Mouse (Mus musculus): ENCODE results near the gene Cenpm.

The Cenpm gene

DNA sequence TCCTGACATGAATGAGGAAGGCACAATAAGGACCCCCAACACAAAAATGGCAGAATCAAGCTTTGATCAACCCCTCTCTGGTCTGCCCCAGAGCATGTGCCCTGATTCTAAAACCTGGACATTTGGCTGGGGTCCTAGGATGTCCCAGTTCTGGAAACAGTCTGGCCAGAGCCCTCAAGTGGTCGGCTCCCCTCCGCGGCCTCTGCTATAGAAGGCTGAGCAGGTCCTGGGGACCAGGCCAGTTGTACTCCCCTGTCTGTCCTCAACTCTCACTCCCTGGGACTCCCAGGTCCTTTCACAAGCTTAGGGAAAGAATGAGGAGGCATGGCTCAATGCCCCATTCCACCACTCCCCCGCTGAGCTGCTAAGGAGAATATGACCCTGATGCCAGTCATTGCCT lies 31.3 kb downstream of the Cenpm start:
- DNase-seq (ENCODE audit: low spot score): no peak

DNA sequence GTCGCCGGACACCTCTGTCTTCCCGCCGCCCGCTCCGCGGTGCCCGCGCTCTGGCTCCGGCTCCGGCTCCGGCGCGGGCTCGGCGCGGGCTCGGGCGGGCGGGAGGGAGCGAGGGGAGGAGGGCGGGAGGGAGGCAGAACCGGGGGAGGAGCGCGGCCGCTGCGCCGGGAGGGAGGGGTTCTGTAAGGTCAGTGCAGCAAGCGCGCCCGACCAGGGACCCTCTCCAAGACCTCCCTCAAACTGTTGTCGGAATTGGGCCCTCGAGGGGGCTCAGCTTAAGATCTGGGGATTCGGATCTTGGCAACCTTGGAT lies 31.8 kb downstream of the Cenpm start, which contains the start of gene Shisa8:
Shisa8 (minus strand) TSS at position 64 of the 312 bp plus-strand sequence.
- DNase-seq (ENCODE audit: low spot score): no peak

DNA sequence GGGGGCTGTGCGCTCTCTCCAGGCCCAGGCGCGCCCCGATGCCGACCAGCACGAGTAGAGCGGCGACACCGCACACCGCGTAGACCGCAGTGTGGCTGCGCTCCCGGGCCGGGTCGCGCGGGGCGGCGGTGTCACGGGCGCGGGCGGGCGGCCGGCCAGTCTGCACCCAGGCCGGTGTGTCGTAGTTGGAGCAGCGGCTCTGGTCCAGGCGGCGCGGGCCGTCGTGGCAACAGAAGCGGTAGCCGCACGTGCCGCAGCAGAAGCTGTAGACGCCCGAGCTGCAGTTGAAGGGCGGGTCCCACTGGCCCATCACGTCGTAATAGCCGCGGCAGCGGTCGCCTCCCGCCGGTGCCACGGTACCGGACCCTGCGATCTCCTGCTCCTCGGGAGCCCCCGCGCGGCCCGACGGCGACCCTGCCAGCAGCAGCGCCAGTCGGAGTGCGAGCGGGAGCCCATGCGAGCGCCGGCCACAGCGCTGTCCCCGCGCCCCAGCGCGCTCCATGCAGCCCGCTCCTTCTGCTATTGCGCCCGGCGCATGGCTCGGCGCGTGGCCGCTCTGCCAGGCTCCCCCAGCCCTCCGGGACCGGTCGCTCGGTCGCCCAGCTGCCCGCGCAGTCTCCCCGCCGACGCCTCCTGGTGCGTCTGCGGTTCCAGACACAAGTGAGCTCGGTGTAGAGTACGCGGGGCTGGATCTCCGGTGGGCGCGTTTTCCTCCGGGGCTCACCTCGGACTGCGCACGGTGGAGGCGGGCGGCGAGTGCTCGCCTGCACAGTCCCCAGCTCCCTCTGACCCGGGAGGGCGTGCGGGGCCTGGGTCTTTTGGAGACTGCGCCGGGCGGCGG lies 32.4 kb downstream of the Cenpm start:
- DNase-seq (ENCODE audit: low spot score): no peak

DNA sequence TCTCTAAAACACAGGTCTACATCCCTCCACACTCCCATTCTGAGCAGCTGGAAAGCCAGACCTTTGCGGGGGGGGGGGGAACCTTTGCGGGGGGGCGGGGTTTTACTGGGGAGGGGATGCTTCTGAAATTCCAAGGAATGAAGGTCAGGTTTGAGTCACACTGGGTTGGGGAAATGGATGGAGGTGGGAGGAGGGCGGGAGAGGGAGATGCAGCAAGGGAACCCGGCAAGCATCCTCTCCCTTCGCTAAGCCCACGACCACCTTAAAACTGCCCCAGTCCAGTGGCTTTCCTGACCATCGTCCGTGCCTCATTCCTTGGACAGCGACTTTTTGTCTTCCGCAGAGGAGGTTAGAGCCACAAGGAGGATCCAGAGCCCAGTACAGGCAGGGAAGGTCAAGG lies 33.3 kb downstream of the Cenpm start:
- no peak for DNase-seq (ENCODE audit: low spot score)

DNA sequence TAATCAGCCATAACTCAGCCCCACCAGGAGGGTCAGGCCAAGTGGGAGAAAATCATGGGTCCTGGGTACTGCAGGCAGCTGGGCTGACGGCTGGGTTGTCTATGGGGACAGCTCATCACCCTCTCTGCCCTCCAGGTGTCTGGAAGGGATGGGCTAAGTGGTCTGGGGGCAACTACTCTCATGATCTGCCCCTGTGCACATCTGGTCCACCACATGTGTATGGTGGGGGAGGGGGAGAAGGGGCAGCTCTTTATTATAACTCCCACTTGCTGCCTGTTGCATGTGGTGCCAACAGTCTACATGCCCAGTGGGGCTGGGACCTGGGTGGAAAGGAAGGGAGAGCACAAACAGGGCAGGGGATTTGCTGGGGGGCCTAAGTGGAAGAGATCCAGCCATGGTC lies 33.7 kb downstream of the Cenpm start:
- DNase-seq (ENCODE audit: low spot score): no peak

DNA sequence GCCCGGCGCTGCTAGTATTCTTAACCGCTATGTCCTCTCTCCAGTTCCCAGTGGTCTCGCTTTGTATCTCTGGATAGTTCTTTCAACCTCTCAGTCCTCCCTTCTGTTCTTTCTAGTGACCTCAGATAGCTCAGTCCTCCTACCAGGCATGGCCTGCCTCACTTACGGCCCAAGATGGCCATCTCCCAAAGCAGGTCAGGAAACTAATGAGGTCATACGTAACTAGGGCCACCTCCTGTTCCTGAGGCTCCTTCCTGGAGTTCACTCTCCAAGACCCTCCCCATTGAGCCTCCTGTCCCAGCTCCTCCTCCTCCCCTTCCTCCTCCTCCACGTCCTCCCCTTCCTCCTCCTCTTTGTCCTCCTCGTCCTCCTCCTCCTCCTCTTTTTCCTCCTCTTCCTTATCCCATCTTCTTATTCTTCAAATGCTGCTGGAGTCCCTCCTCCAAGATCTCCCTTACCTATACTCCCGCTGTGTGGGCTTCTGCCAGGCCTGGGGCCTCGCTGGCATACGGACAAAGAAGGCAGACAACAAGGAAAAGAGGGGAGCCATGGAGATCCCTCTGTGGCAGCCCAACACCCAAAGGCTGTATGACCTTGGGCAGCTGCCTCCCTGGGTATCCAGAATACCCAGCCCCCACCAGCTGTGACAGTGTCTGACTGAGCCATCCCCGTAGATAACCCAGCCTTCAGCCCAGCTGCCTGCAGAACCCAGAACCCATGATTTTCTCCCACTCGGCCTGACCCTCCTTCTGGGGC lies 35.1 kb downstream of the Cenpm start:
- no peak for DNase-seq (ENCODE audit: low spot score)

DNA sequence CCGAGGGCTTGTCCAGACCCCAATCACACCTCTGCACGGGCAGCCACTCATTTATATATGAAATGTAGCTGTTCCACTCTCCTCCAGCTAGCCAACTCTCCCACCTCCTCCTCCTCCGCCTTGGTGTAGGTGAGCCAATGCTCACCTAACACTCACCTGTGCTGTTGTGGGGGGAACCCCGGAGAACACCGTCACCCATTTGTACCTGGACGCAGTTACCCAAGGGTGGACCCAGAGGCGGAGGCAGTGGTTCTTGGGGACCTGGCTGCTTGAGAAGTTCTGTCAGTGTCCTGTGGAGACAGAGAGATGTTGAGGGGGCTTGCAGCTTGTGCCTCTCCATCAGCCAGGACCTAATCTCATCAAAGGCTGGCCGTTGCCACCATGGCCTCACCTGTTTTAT lies 36.2 kb downstream of the Cenpm start:
- DNase-seq (ENCODE audit: low spot score): no peak

DNA sequence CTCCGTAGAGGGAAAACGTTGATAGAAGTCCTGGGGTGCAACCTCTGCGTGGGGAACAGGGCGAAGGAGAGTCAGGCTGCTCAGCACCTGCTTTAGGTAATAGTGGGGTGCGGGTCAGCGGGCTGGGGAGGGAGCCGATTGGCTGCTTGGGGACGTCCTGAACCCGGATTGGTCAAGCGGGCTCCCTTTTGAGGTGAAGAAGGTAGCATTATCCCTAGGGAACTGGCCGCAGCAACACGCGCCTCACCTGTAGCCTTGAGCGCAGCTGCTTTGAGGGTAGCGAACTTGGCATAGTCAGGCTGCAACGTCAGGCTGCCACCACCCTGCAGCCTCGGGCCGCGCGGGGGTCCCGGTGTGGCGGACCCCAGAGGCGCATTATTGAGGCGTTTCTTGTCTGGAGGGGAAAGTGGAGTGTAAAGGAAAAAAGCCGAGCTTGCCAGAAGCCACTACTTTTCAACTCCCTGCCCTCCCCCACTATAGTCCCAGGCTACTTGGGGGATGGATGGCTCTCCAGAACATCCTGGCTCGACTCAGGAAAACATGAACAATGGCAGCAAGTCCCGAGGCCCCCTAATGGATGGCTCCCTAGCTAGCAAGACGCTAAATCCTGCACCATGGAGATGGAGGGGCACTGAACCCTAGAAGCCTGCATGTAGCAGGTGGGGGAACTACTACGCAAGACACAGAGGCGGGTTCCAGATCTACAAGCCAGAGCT lies 36.9 kb downstream of the Cenpm start:
- no peak for DNase-seq (ENCODE audit: low spot score)

DNA sequence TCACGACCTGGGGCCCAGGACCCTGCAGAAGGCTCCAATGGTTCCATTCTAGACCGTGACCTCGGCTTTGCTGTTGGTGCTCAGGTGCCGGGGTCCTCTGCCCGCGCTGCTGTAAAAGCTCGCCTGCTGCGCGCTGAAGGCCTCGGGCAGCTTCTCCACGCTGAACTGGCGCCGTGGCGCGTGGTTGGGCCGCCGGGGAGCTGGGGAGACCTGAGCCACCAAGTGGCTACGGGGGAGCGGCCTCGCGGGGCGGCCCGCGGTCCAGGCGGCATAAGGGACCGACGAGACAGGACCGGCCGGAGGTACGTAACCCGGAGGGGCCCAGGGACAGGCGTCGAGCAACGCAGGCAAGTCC lies 37.5 kb downstream of the Cenpm start:
- DNase-seq (ENCODE audit: low spot score): no peak

DNA sequence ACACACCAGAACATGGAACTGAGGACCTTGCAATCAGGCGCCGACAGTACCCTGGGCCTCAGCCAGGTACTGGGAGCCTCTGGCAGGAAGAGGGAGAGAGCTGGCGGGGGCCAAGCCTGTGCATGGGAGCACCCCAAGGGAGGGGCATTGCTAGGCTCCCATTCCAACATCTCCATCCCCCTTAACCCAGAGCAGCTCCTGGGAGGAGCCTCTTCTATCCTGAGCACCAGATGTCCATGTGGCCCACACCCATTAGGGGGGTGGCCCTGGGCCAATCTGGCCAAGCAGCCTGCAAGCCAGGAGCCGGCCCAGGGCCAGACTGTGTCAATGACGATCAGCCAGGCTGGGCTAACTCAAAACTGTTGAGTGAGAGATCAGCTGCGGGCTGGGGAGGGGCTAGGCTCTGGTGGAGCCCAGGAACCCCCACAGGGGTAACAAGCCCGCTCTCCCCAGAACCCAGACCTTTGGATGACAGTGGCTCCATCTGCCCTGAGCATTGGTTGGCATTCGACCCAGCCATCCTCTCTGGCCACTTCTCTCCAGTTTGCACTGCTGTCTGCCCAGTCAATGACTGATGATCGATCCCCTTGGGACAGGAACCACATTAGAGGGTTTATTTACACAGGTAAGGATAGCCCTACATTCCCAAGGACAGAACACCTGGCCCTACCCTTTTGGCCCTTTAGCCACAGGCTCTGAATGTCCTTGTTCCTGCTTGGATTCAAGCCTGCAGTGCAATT lies 38.0 kb downstream of the Cenpm start:
- no peak for DNase-seq (ENCODE audit: low spot score)

DNA sequence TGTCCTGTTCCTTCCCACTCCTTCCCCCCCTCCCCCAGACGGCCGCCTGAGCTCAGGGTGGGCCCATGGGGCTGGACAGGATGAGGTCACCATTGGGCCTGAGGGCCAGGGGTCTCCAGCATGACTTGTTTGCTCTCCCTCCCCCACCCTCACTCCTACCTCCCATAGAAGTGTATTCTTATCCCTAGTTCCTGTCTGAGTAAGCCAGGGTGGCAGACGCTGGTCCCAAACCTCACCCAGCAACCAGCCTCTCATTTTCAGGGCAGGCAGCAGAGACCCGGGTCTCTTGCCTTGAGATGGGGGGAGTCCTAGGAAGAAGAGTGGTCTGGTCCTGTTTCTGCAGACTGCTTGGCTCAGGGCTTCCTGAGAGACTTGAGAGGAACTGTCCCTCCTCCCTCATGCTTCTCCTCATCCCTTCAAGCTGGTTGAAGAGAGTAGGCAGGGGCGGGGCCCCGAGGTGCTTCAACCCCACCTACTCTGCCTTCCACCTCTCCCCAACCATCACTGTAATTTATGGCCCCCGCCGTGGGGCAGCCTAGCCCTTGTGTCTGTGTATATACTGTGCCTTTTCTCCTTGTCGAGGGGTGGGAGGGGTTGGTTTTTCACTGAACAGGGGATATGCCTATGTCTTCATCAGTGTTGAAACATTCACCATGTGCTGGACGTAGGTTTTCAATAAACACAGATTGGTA lies 39.7 kb downstream of the Cenpm start:
- DNase-seq (ENCODE audit: low spot score): no peak

DNA sequence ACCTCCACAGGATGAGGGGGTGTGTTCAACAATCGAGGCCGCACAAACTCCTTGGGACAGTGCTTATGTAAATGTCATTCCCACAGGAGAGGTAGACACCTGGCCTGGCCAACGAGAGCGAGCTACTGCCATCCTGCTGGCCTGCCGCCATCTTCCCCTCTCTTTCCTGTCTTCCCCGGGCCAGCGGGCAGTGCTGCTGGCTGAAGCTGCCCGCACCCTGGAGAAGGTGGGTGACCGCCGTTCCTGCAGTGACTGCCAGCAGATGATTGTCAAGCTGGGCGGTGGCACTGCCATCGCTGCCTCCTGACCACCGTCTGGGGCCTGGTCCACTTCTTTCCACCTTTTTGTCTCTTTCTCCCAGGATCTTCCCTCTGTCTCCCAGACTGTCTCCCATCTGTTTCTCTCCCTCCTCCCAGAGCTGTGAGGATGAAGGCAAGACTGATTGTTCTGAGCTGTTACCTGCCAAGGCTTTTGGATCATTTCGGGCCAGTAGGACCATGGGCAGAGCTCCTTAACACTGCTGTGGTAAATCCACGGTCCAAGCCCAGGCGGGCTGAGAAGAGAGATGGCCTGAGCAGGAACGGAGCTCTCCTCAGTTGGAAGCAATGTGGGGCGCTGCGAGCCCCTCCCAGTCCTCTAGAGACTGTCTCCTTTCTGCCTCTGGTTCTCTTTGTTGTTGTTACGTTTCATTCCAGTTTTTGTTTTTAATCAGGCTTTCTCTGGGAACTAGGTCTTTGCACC lies 40.8 kb downstream of the Cenpm start:
- no peak for DNase-seq (ENCODE audit: low spot score)

DNA sequence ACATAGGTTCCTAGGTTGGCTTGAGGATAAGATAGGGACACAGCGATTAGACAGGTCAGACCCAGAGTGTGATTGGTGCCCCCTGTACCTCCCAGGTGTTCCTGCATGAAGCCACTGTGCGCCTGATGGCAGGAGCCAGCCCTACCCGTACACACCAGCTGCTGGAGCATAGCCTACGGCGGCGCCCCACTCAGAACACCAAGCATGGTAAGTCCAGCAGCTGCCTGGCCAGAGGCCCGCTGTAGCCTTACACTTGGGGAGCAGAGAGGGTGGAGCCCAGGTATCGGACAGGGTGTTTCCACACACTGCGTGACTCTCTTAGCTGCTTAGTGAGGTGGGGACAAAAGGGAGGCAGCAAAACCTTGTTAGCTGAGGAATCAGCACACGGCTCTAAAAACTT lies 41.5 kb downstream of the Cenpm start:
- DNase-seq (ENCODE audit: low spot score): no peak

DNA sequence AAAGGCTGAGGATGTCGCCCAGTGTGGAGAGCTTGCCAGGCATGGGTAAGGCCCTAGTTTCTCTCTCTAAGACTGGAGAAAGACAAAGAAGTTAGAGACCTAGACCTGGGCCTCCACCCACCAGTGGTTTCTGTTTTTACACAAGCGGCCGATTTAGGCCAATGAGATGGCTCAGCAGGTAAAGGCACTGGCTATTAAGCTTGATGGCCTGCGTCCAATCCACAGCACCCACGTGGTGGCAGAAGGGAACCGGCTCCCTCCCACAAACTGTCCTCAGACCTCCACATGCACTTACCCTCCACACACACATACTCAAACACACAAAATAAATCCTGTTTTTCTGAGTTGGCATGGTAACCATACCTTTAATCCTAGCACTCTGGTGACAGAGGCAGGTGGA lies 42.5 kb downstream of the Cenpm start:
- no peak for DNase-seq (ENCODE audit: low spot score)

DNA sequence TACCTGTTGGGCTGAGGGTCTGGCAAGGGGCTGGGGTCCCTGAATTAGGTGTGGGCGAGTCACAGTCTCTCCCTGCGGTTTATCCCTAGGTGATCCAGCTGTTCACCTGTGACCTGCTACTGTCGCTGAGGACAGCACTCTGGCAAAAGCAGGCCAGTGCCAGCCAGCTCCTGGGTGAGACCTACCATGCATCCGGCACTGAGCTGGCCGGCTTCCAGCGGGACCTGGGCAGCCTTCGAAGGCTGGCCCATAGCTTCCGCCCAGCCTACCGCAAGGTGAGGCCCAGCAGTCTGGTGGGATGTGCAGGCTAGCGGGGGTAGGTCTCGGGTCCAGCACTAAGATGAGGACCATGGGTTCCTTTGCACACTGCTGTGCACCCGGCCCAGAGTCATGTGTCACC lies 45.0 kb downstream of the Cenpm start:
- no peak for DNase-seq (ENCODE audit: low spot score)

DNA sequence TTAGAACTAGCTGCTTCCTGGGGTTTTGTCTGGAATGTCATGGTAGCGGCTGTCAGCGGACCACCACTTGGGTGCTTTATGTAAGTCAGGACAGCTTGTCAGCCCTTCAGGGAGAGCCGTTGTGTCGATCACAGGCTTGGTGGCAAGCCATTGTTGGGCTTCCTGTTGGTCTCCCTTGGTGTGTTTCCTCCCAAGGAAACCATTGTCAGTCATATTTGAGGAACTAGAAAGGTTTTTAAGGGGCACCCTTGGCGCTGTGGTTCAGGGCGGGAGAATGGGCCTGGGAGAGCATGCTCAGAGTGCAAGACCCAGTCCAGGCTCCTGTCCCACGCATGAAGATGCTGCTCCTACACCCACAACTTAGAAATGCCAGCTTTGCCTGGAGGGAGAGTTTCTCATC lies 46.2 kb downstream of the Cenpm start:
- DNase-seq (ENCODE audit: low spot score): no peak

DNA sequence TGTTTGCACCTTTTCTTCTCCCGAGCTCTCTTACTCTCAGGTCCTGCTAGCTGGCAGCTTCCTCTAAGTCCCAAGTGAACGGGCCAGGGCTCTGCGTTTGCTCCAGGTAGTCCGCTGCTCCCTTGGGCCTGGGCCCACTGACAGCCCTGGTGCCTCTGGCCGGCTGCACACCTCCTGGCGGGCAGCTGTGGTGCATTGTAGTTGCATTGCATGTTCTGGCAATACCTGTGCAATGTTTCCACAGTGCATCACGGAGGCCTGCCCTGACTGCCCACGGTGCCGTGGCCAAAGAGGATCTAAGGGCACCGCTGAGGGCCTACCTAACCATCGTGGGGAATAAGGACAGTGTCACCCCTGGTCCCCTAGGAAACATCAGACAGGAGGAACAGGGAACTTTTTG lies 46.6 kb downstream of the Cenpm start:
- DNase-seq (ENCODE audit: low spot score): no peak

DNA sequence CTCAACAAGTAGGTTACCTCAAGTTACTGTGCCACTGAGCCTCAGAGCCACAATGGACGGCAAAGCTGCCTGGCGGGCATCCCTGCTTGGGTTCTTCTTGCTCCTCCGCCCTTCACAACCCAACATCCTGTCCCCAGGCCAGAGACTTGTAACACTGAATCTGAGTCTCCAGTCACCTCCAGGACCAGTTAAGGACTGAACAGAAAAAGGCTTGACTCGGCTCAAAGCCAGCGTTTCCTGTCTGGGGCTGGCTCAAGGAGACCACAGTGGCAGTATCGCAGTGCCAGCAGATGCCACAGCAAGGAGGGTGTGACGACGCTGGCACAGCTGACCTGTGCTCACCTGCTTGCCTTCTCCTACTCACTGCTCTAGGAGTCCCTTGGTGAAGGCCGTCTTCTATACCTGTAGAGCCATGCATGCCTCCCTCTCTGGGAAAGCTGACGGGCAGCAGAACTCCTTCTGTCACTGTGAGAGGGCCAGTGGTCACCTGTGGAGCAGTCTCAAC lies 47.2 kb downstream of the Cenpm start:
- no peak for DNase-seq (ENCODE audit: low spot score)

DNA sequence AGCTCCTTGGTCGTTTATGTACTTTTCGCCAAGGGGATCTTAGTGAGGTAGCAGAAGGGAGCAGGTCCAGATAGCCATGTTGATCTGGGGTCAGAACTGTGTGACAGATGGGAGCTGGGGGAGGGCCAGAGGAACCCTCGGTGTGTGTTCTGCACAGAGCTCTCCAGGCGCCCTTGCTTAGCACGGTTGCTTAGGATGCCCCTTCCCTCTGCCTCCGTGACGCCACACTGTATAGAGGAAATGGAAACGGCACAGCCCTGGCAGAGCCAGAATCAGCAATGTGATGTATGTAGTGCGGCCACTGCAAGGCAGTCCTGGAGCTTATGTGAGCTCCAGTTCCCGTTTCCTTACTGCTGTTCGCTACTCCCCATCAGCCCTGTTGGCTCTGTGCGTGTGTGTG lies 48.2 kb downstream of the Cenpm start:
- no peak for DNase-seq (ENCODE audit: low spot score)

DNA sequence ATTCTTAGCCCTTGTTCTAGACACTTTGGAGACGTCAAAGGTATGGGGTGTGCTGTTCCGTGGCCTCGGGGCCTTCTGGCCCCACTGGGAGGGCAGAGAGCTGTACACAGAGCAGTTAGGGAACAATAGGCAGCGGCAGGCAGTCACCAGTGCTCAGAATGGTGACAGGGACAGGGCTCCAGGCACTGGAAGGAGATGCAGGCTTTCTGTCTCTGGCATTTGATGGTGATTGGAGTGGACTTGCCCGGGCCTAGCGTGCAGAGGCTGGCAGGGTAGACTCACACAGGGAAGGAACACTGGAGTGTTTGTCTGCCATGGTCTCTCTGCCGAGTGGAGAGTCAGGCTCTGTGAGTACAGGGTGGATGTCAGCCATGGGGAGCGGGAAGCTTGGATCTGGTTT lies 51.9 kb downstream of the Cenpm start:
- DNase-seq (ENCODE audit: low spot score): no peak
